Mouse (Mus musculus) lung, postnatal 0 days (tissue): Measurements from ENCODE around the gene Fam117a. TPM values are rescaled to one million over a fixed set of nuclear protein-coding genes. Genes with fewer than 3 reads are reported as not detected.
"Not testable (repeated sequence)": the region's sequence is repeated elsewhere in the genome, so short reads cannot be mapped to it uniquely, and the experiment has no call there.

ENCODE experiments used
- ATAC-seq: fragments of 200-750 bp; cut with Nextera tagmentation; 2 replicates; pipeline ENCODE4 v1.8.0; 2017; ENCODE audit warnings: moderate library complexity
- DNase-seq: peaks from one replicate; pipeline ENCODE4 v3.0.0-alpha.2; 2016; ENCODE audit warnings: low spot score
- H3K27ac ChIP-seq: fragments of 300-500 bp; sonication (generic); 2 replicates; pipeline ENCODE4 v1.5.1; 2014; ENCODE audit warnings: antibody characterized with exemption, mild to moderate bottlenecking, low read length, mixed read lengths
- H3K27me3 ChIP-seq: fragments of 300-500 bp; sonication (generic); replicated peaks from 2 replicates; pipeline ENCODE4 v1.6.1; 2014; ENCODE audit warnings: low read length, mixed read lengths; ENCODE audit not compliant: insufficient read depth
- H3K36me3 ChIP-seq: fragments of 300-500 bp; sonication (generic); 2 replicates; pipeline ENCODE4 v1.6.1; 2014; ENCODE audit warnings: low read length, mixed read lengths; ENCODE audit not compliant: insufficient read depth
- H3K4me1 ChIP-seq: fragments of 300-500 bp; sonication (generic); 2 replicates; pipeline ENCODE4 v1.6.1; 2014; ENCODE audit warnings: antibody characterized with exemption, low read depth, low read length, mixed read lengths; ENCODE audit not compliant: insufficient read depth
- H3K4me2 ChIP-seq: fragments of 300-500 bp; sonication (generic); replicated peaks from 2 replicates; pipeline ENCODE4 v1.6.1; 2014; ENCODE audit warnings: low read depth, mild to moderate bottlenecking, low read length, moderate library complexity, mixed read lengths
- H3K4me3 ChIP-seq: fragments of 300-500 bp; sonication (generic); 2 replicates; pipeline ENCODE4 v1.5.1; 2014; ENCODE audit warnings: low read depth, low read length
- H3K9ac ChIP-seq: fragments of 300-500 bp; sonication (generic); replicated peaks from 2 replicates; pipeline ENCODE4 v1.6.1; 2014; ENCODE audit warnings: low read depth, mild to moderate bottlenecking
- H3K9me3 ChIP-seq: fragments of 300-500 bp; sonication (generic); 2 replicates; pipeline ENCODE4 v1.6.1; 2016; ENCODE audit warnings: low read length, mixed read lengths
- CTCF ChIP-seq: IDR thresholded peaks from 2 replicates; pipeline ENCODE4 v1.5.1; 2016; ENCODE audit warnings: antibody characterized with exemption, mild to moderate bottlenecking
- EP300 ChIP-seq: IDR thresholded peaks from 2 replicates; pipeline ENCODE4 v1.6.1; 2016; ENCODE audit warnings: antibody characterized with exemption, mild to moderate bottlenecking, control low read depth
- WGBS: fragments of 180-500 bp; shearing (Covaris S2); extraction: QIAGEN DNeasy Blood & Tissue Kit; methylation state at CpG from one replicate; pipeline ENCODE4 v1.1.7; 2014; 5-methylcytosine and 5-hydroxymethylcytosine counted together
- polyA plus RNA-seq: library from polyadenylated mRNA; unstranded; fragments of >200 nt; fragmentation: Nextera tagmentation; extraction: Ambion mirVana; gene quantifications from 2 replicates; pipeline ENCODE4 v1.2.1, GENCODE M21; 2015

Fam117a gene
- polyA plus RNA-seq, 1 experiment from 2014 or later = 21.6 TPM

DNA sequence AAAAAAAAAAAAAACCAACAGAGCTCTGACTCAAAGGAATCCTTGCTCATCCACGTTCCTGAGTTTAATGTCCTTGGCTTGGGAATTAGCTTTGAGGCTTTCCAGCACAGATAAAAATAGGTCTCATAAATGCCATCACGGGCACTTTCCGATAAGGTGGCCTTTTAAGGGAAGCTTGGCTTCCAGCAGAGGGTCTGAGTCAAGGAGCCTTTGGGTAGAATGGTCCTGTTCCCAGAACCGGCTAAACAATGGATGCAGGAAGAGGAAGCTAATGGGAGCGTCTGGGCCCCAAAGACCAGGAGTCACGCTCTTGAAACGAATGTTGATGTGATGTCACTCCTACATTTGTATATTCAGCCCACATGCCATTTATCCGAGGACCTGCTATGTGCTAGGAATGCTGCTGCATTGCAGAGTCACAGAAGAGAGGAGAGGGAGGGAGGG lies 65.9 kb downstream of the Fam117a start:
- H3K4me2 ChIP-seq = no peak overlapping the region
- H3K27ac ChIP-seq = no peak overlapping the region
- DNase-seq (peak; percentile 65), ATAC-seq (peak; percentile 73)
- no peak overlapping the region for H3K9ac ChIP-seq
- TF ChIP-seq EP300 = 0 out of 2 replicates have a peak, but pooled peaks have one; percentile 32
- no peak for TF ChIP-seq CTCF
- 19% methylated on average over 8 of the region's 8 CpGs for WGBS
- no peak overlapping the region for H3K4me3 ChIP-seq
- H3K36me3 ChIP-seq = no peaks in the 10 kb centered on the region
- 0 out of 2 replicates have a peak, but pooled peaks cover 3% of the 10 kb centered on the region for H3K4me1 ChIP-seq
- H3K27me3 ChIP-seq = no peaks in the 10 kb centered on the region
- no peaks in the 10 kb centered on the region for H3K9me3 ChIP-seq

DNA sequence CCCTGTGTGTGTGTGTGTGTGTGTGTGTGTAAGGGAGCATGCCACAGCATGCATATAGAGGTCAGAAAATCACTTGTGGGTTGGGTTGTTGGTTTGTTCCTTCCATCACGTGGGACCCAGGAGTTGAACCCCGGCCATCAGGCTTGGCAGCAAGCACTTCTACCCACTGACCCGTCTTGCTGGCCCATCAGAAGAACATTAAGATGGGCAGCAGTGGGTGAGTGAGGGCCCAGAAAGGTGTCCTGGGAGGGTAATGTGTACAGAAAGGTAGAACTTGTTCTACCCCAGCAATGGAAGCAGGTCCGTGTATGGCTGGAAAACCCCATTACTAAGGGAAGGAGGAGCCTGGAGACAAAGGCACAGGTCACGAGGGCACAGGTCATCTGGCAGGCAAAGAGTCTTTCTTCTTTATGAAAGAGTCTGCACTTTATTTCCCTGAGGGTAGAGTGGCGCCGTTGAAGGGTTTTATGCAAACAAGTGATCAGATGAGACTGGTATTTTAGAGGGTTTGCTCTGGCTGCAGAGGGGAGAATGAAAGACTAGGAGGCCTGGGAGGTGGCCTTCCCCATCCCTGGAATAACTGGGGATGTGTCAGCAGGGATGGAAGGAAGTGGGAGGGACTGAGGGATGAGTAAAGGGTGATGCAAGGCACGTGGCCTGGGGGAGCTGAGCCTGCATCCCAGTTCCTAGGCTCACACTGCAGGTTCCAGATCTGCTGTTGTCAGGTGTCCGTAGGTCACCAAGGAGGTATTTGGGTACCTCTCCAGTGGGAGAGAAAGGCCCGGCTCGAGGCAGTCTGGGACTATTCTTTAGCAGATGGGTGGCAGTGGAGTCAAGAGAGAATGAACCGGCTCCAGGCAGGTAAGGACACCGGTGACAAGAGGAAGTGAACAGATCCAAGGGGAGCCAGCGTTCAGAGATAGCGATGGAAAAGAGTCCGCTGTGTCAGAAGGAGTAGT lies 66.8 kb downstream of the Fam117a start:
- Histone ChIP-seq H3K4me3 (no peak overlapping the region), H3K9me3 (no peaks in the 10 kb centered on the region), H3K9ac (no peak overlapping the region), H3K4me2 (no peak overlapping the region), H3K4me1 (0 out of 2 replicates have a peak, but pooled peaks cover 3% of the 10 kb centered on the region), H3K27ac (no peak overlapping the region), H3K27me3 (no peaks in the 10 kb centered on the region), H3K36me3 (no peaks in the 10 kb centered on the region)
- no peak for TF ChIP-seq EP300
- no peak for TF ChIP-seq CTCF
- no peak for DNase-seq
- ATAC-seq = peak; percentile 43
- 62% methylated on average over 16 of the region's 16 CpGs for WGBS

DNA sequence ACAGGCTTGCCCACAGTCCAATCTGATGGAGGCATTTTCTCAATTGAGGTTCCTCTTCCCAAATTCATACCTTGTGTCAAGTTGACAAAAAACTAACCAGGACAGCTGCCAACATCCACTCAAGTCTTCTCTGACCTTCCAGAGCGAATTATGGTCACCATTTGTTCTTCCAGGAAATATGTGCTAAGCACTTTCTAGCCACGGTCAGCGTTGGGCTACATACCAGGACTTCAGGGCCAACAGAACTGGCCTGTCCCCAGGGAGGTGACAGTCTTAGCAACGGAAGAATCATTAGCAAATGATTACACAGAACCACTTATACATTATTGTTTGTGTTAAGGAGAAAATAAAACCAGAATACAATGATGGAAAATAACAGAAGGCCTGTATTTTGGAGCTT lies 69.0 kb downstream of the Fam117a start:
- no peaks in the 10 kb centered on the region for H3K27me3 ChIP-seq
- H3K27ac ChIP-seq = no peak overlapping the region
- DNase-seq (no peak), ATAC-seq (no peak)
- no peak overlapping the region for H3K4me3 ChIP-seq
- H3K9ac ChIP-seq = no peak overlapping the region
- no peaks in the 10 kb centered on the region for H3K9me3 ChIP-seq
- 54% methylated on average over 4 of the region's 4 CpGs for WGBS
- H3K4me1 ChIP-seq = 0 out of 2 replicates have a peak, but pooled peaks cover 3% of the 10 kb centered on the region
- no peak overlapping the region for H3K4me2 ChIP-seq
- H3K36me3 ChIP-seq = no peaks in the 10 kb centered on the region
- TF ChIP-seq EP300 = no peak
- no peak for TF ChIP-seq CTCF

DNA sequence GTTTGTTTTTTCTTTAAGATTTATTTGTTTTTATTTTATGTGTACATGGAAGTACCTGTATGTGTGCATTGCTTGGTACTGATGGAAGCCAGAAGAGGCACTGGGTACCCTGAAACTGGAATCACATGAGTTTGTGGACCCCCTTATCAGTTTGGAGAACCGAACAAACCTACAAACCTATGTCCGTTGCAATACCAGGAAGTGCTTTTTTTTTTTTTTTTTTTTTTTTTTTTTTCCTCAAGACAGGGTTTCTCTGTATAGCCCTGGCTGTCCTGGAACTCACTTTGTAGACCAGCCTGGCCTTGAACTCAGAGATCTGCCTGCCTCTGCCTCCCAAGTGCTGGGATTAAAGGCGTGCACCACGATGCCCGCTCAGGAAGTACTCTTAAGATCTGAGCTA lies 69.6 kb downstream of the Fam117a start:
- not testable (repeated sequence) for H3K9me3 ChIP-seq, H3K4me3 ChIP-seq, H3K9ac ChIP-seq, H3K4me2 ChIP-seq, DNase-seq, H3K27ac ChIP-seq, ATAC-seq, H3K27me3 ChIP-seq, H3K4me1 ChIP-seq, H3K36me3 ChIP-seq
- 84% methylated on average over 5 of the region's 5 CpGs for WGBS

DNA sequence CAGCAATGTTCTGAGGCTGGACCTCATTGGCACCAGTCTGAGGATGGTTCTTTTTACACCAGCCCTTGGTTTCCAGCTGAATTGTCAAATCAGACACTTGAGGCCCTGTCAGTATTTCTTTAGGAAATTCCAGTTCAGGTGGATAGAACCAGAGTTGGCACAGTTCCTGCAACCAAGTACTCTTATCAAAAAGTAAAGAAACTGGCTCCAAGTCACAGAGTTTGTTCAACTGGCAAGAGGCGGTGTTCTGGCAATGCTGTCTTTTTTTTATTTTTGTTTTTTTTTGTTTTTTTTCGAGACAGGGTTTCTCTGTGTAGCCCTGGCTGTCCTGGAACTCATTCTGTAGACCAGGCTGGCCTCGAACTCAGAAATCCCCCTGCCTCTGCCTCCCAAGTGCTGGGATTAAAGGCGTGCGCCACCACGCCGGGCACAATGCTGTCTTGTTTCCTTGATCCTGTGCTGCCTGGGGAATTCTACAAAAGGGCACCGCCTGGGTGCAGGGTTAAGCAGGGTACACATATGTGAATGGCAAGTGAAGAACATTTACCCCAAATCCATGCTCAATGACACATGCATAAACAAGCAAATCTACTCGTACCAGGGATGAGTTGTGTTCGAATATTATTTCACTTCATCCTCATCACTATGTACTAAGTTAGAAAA lies 72.8 kb downstream of the Fam117a start:
- H3K4me2 ChIP-seq = no peak overlapping the region
- TF ChIP-seq CTCF = no peak
- TF ChIP-seq EP300 = peak; percentile 45
- no peak overlapping the region for H3K9ac ChIP-seq
- 0 out of 2 replicates have a peak overlapping the region, but pooled peaks have one; percentile 26 for H3K27ac ChIP-seq
- ATAC-seq (no peak), DNase-seq (peak; percentile 88)
- no peaks in the 10 kb centered on the region for H3K9me3 ChIP-seq
- no peaks in the 10 kb centered on the region for H3K36me3 ChIP-seq
- H3K4me1 ChIP-seq = no peaks in the 10 kb centered on the region
- WGBS = 56% methylated on average over 10 of the region's 10 CpGs
- H3K4me3 ChIP-seq = no peak overlapping the region
- H3K27me3 ChIP-seq = no peaks in the 10 kb centered on the region

DNA sequence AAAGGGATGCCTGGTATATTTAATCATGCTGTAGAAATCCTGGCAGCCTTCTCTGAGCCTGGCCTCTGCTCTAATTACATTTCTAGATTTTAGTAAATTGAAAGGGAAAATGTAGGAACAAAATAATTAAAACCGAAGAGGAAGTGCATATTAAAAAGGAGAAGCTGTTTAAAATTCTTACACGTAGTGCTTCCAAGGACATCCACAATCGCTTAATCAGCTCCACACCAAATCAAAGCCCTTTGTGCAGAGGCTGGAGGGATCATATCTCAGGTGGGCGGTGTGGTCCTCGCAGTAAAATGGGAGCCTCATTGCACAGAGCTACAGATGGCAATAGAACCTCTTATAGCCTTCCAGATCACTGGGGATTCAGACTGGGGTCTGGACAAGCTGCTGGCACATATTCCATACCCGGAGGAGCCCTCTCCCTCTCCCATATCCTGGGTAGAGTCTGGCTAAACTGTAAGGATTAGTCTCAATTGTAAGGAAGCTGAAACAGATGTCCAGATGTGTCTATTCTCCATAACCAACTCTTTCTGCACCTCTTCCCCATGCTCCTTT lies 74.7 kb downstream of the Fam117a start:
- H3K9ac ChIP-seq = no peak overlapping the region
- 63% methylated on average over 6 of the region's 6 CpGs for WGBS
- H3K4me1 ChIP-seq = peaks cover 10% of the 10 kb centered on the region; the same call in 1 of the 2 replicates
- TF ChIP-seq CTCF (no peak), EP300 (no peak)
- no peaks in the 10 kb centered on the region for H3K27me3 ChIP-seq
- ATAC-seq (no peak), DNase-seq (no peak)
- no peak overlapping the region for H3K4me3 ChIP-seq
- no peaks in the 10 kb centered on the region for H3K36me3 ChIP-seq
- H3K27ac ChIP-seq = 0 out of 2 replicates have a peak overlapping the region, but pooled peaks have one; percentile 28
- H3K4me2 ChIP-seq = no peak overlapping the region
- H3K9me3 ChIP-seq = no peaks in the 10 kb centered on the region
